Mouse (Mus musculus) myocyte (in vitro differentiated cells): ENCODE data around the gene Entpd3.

ENCODE experiments used
- CEBPB ChIP-seq: IDR thresholded peaks from 2 replicates; pipeline ENCODE4 v1.6.1; 2011; ENCODE audit warnings: mild to moderate bottlenecking, moderate library complexity; ENCODE audit not compliant: poor library complexity, insufficient read depth, severe bottlenecking
- E2F4 ChIP-seq: IDR thresholded peaks from one replicate; pipeline ENCODE4 v1.6.1; 2011; ENCODE audit warnings: mild to moderate bottlenecking, control low read depth, moderate library complexity; ENCODE audit not compliant: insufficient read depth
- MAX ChIP-seq: IDR thresholded peaks from one replicate; pipeline ENCODE4 v1.6.1; 2011; ENCODE audit warnings: low read depth, mild to moderate bottlenecking, control low read depth
- MYOD1 ChIP-seq, 3 experiments: IDR thresholded peaks; one replicate each; pipeline ENCODE4 v1.6.1; 2011; ENCODE audit warnings: control low read depth in 2 of 3, low read depth in 2 of 3, mild to moderate bottlenecking in 2 of 3, moderate library complexity in 1 of 3; ENCODE audit not compliant: insufficient read length in 2 of 3, control insufficient read depth in 1 of 3
- MYOG ChIP-seq, 3 experiments: IDR thresholded peaks; one replicate each; pipeline ENCODE4 v1.6.1; 2011; ENCODE audit warnings: control low read depth in 2 of 3, low read depth in 2 of 3, mild to moderate bottlenecking in 2 of 3; ENCODE audit not compliant: insufficient read length in 2 of 3, control insufficient read depth in 1 of 3, insufficient read depth in 1 of 3
- POLR2A ChIP-seq: IDR thresholded peaks from one replicate; pipeline ENCODE4 v1.6.1; 2011; ENCODE audit warnings: low read depth, mild to moderate bottlenecking, control low read depth, moderate library complexity; ENCODE audit not compliant: insufficient read length
- POLR2AphosphoS2 ChIP-seq: IDR thresholded peaks from one replicate; pipeline ENCODE4 v1.6.1; 2011; ENCODE audit warnings: low read depth, control low read depth; ENCODE audit not compliant: insufficient read length
- REST ChIP-seq: IDR thresholded peaks from one replicate; pipeline ENCODE4 v1.6.1; 2011; ENCODE audit warnings: mild to moderate bottlenecking, control low read depth, moderate library complexity; ENCODE audit not compliant: insufficient read depth, insufficient read length
- SRF ChIP-seq: IDR thresholded peaks from one replicate; pipeline ENCODE4 v1.6.1; 2011; ENCODE audit warnings: low read depth; ENCODE audit not compliant: control insufficient read depth, insufficient read length
- TCF12 ChIP-seq: IDR thresholded peaks from one replicate; pipeline ENCODE4 v1.6.1; 2011; ENCODE audit warnings: mild to moderate bottlenecking, control low read depth; ENCODE audit not compliant: poor library complexity, insufficient read depth, severe bottlenecking
- TCF3 ChIP-seq: IDR thresholded peaks from one replicate; pipeline ENCODE4 v1.6.1; 2011; ENCODE audit warnings: low read depth, control low read depth; ENCODE audit not compliant: insufficient read length
- USF1 ChIP-seq: IDR thresholded peaks from one replicate; pipeline ENCODE4 v1.6.1; 2011; ENCODE audit warnings: low read depth, mild to moderate bottlenecking, control low read depth, moderate library complexity

DNA sequence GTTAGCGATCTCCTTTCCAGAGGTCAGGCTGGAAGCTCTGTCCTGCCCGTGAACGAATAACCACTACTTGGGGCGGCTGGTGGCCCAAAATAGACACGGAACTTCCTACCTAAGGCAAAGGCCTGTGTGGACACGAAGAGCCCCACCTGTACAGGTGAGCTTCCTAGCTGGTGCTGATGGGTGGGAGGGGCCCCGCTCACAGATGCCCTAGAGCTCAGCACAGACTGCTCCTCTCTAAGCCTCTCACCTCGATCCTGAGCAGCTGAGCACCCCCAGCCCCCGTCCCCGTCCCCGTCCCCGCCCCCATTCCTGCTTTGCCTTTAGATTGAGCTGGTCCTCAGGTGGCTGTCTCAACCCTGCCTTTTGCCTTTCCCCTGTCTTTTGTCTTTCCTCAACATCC lies 64.3 kb downstream of the Entpd3 start:
- TF ChIP-seq CEBPB (no peak), POLR2A (no peak), MYOD1 (IDR thresholded peaks at IDR 0.05; ENCODE audit: control insufficient read depth in 1 of 3, insufficient read length in 2 of 3, low read depth in 2 of 3) (no peak), POLR2AphosphoS2 (no peak), USF1 (no peak), TCF3 (no peak), MAX (no peak), REST (no peak), MYOG (IDR thresholded peaks at IDR 0.05; ENCODE audit: control insufficient read depth in 1 of 3, insufficient read depth in 1 of 3, insufficient read length in 2 of 3, low read depth in 2 of 3) (no peak), TCF12 (no peak), E2F4 (no peak), SRF (no peak)
